Mouse (Mus musculus): Measurements from ENCODE around the gene Pde6b. TPM values are rescaled to one million over a fixed set of nuclear protein-coding genes. Genes with fewer than 3 reads are reported as not detected.
A peak's percentile ranks its signal among the peaks of the same experiment; 100 is the strongest.

Pde6b gene
- total RNA-seq, 2 experiments from 2014 or later: 0.15 to 0.22 TPM

GRCm38 (mm10) chr5:108461082-108462065, 73.2 kb downstream of the Pde6b start, which contains the start of gene Pcgf3:
Gene Pcgf3, plus strand, starts transcription at chr5:108461232.
- DNase-seq (ENCODE audit: low spot score in 2 of 2): peak; percentile 97

GRCm38 (mm10) chr5:108462446-108462845, 74.3 kb downstream of the Pde6b start:
- DNase-seq (ENCODE audit: low spot score in 2 of 2): no peak

- DNase-seq (ENCODE audit: low spot score in 2 of 2): no peak
Measured at GRCm38 (mm10) chr5:108465131-108465891, 77.1 kb downstream of the Pde6b start.

- no peak for DNase-seq (ENCODE audit: low spot score in 2 of 2)
Measured at GRCm38 (mm10) chr5:108466647-108467046, 78.5 kb downstream of the Pde6b start.

- DNase-seq (ENCODE audit: low spot score in 2 of 2): no peak
Measured at GRCm38 (mm10) chr5:108469617-108470016, 81.4 kb downstream of the Pde6b start.

- DNase-seq (ENCODE audit: low spot score in 2 of 2): no peak
Measured at GRCm38 (mm10) chr5:108473737-108474136, 85.5 kb downstream of the Pde6b start.

- DNase-seq (ENCODE audit: low spot score in 2 of 2): peak in 1 of 2 experiments; percentile 48
Measured at GRCm38 (mm10) chr5:108475977-108476376, 87.8 kb downstream of the Pde6b start.

Other genes starting within 250 kb of the Pde6b start
- 10 to 100 TPM; 45.5 to 46.0 TPM for gene Dr1, start 119.5 kb upstream of the Pde6b start, total RNA-seq (2021)
- 10 to 100 TPM; 11.3 to 12.2 TPM for gene Pigg, start 75.8 kb upstream of the Pde6b start, total RNA-seq (2021)
- 10 to 100 TPM; 58.0 to 58.9 TPM for gene Gm42517, start 20.5 kb upstream of the Pde6b start, total RNA-seq (2021)
- 100 to 1,000 TPM; 253 to 278 TPM for gene Atp5k, start 46.1 kb downstream of the Pde6b start, total RNA-seq (2021)
- gene Mfsd7a, start 60.5 kb downstream of the Pde6b start, total RNA-seq (2021): 1 to 10 TPM; 1.2 to 1.6 TPM
- gene Pcgf3, start 72.8 kb downstream of the Pde6b start, total RNA-seq (2021): 10 to 100 TPM; 45.4 to 47.4 TPM
- gene Cplx1, start 161.6 kb downstream of the Pde6b start, total RNA-seq (2021): 100 to 1,000 TPM; 575 to 577 TPM
- 10 to 100 TPM; 89.7 to 93.0 TPM for gene Gak, start 241.4 kb downstream of the Pde6b start, total RNA-seq (2021)
- 10 to 100 TPM; 38.5 to 41.3 TPM for gene Tmem175, start 241.4 kb downstream of the Pde6b start, total RNA-seq (2021)

Measured in layer of hippocampus, adult 18-20 months (tissue).